Mouse (Mus musculus) thymus, postnatal 14 days (tissue): ENCODE measurements around the gene Usp17le.
"Not testable (repeated sequence)": the region's sequence is repeated elsewhere in the genome, so short reads cannot be mapped to it uniquely, and the experiment has no call there.

Source experiments
- DNase-seq: peaks from one replicate; pipeline ENCODE4 v3.0.0; 2021

The Usp17le gene

DNA sequence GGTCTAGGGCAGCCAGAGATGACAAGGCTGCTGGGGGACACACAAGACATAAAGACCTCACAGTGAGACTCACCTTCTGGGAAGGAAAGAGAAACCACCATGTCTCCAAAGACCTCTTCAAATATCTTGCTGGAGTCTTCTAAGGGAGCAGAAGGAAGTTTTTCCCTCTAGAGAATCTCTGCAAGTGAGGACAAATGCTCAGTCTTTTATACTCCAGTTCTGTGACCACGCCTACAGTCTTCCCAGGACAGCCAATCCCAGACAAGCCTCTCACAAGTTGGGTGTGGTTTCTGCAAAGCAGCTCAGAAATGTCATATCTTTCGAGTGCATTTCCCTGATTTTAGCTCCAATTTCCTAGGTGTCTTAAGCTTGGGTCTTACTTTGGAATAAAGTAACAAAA is at the start of gene Usp17le:
Gene Usp17le, minus strand, starts transcription at position 101 of the 400 bp plus-strand sequence.
- not testable (repeated sequence) for DNase-seq

DNA sequence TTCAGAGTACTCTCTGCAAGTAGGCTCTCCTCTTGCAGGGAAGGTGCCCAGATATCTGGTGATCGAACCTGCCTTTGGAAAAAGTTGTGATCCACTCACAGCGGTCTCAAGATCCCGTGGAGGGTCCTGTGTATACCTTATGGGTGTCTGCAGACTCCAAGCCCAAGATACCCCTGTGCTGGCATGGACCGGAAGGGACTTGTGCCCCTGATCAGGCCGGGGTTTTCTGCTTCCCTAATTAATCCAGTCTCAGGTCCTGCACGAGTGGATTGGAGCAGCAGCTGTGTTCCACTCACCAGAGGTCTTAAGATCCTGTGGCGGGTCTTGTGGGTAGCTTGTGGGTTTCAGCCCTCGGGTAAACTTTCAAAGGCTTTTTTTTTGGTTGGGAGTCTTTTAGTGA is 33.1 kb upstream of the Usp17le start:
- DNase-seq: not testable (repeated sequence)

DNA sequence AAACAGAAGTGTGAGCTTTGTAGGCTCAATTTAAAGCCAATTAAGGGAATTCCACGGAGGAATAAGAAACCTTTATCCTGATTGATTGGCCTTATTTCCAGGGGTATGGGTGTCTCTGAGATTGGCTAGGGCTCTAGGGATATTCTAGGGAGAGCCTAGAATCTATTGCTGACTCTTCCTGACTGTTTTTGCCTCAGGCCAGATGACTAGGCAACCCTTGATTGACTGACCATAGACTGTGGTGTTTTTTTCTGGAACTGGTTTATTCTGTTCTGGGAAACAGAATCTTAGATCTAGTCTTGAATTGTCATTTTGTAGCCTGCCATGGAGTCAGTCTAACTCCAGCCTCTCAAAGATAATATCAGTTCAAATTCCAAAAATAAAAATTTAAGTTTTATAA is 13.5 kb upstream of the Usp17le start:
- no peak for DNase-seq
